Mouse (Mus musculus): ENCODE measurements around the gene Psmb5. TPM values are rescaled to one million over a fixed set of nuclear protein-coding genes. Genes with fewer than 3 reads are reported as not detected.
A peak's percentile ranks its signal among the peaks of the same experiment; 100 is the strongest.

The Psmb5 gene
- polyA plus RNA-seq, 1 experiment from 2014 or later: 420 TPM

DNA sequence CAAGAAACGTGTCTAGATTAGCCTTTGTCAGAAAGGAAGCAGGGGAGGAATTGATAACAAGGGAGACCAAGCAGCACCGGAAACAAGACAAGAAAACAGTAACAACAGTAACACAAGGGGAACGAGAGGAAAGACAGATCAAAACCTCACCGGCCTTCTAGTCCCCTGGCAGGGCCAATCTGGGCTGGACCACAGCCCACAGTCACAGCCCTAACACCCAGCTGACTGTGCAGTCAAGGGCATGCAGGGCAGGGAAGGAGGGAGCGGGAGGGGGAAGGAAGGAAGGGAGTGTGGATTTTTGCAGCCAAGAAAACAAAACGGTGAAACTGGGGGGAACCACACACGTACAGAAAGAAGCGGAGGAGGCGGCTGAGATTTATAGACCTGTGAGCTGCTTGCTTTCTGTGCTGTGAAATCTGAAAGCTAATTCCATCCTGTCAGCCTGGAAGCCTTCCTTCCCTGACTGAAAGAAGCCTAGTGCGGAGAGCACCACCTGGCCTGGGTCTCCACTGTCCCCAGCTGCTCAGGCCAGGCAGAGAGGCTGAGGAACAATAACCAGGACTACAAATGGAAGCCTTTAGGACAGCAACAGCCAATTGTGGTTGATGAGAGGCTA, 25.4 kb downstream of the Psmb5 start:
- Histone ChIP-seq H3K4me3 (ENCODE audit: low read length) (no peak overlapping the region), H3K4me1 (ENCODE audit: control insufficient read depth, insufficient read depth, low read length) (peaks cover 14% of the 10 kb centered on the region), H3K27ac (ENCODE audit: low read depth, low read length) (peak overlapping the region; percentile 90), H3K9ac (ENCODE audit: low read depth, low read length) (peak overlapping the region; percentile 31; the same call in 1 of the 2 replicates), H3K27me3 (ENCODE audit: control insufficient read depth, insufficient read depth, low read length) (no peaks in the 10 kb centered on the region), H3K4me2 (replicated peaks; ENCODE audit: low read depth, low read length) (no peak overlapping the region; the same call in 1 of the 2 replicates), H3K9me3 (ENCODE audit: control insufficient read depth, low read length) (0 out of 2 replicates have a peak, but pooled peaks cover 5% of the 10 kb centered on the region), H3K36me3 (ENCODE audit: control insufficient read depth, insufficient read depth, low read length) (peaks cover 6% of the 10 kb centered on the region; the same call in 1 of the 2 replicates)
- WGBS: 13% methylated on average over 10 of the region's 10 CpGs
- ATAC-seq (ENCODE audit: low FRiP score, low TSS enrichment): peak; percentile 86

DNA sequence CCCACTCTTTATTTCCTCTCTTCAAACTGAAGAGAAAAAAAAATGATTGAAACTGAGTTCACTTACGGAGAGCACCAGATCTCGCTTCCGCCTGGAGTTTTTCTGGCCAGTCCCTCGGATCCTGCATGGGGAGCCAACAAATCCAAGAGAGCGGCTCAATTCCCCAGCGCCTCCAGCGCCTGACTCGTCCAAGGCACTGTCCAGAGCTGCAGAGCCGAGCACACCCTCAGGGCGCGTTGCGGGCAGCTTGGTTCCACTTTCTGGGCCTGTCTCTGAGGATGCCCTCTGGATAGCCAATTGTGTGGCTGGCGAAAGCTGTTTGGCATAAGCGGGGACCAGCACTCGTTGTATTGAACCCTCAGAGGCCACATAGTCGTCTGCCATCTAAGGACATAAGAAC, 26.8 kb downstream of the Psmb5 start:
- Histone ChIP-seq H3K4me2 (replicated peaks; ENCODE audit: low read depth, low read length) (no peak overlapping the region), H3K27ac (ENCODE audit: low read depth, low read length) (no peak overlapping the region), H3K4me3 (ENCODE audit: low read length) (no peak overlapping the region), H3K4me1 (ENCODE audit: control insufficient read depth, insufficient read depth, low read length) (peaks cover 14% of the 10 kb centered on the region), H3K27me3 (ENCODE audit: control insufficient read depth, insufficient read depth, low read length) (no peaks in the 10 kb centered on the region), H3K36me3 (ENCODE audit: control insufficient read depth, insufficient read depth, low read length) (peaks cover 6% of the 10 kb centered on the region; the same call in 1 of the 2 replicates), H3K9me3 (ENCODE audit: control insufficient read depth, low read length) (0 out of 2 replicates have a peak, but pooled peaks cover 5% of the 10 kb centered on the region), H3K9ac (ENCODE audit: low read depth, low read length) (no peak overlapping the region)
- ATAC-seq (ENCODE audit: low FRiP score, low TSS enrichment): no peak
- WGBS: 93% methylated on average over 16 of the region's 16 CpGs

- H3K9ac ChIP-seq (ENCODE audit: low read depth, low read length): no peak overlapping the region
- H3K27me3 ChIP-seq (ENCODE audit: control insufficient read depth, insufficient read depth, low read length): no peaks in the 10 kb centered on the region
- H3K4me1 ChIP-seq (ENCODE audit: control insufficient read depth, insufficient read depth, low read length): 0 out of 2 replicates have a peak, but pooled peaks cover 2% of the 10 kb centered on the region
- no peaks in the 10 kb centered on the region for H3K9me3 ChIP-seq (ENCODE audit: control insufficient read depth, low read length)
- H3K27ac ChIP-seq (ENCODE audit: low read depth, low read length): no peak overlapping the region
- no peak overlapping the region for H3K4me3 ChIP-seq (ENCODE audit: low read length)
- WGBS: 43% methylated on average over 7 of the region's 7 CpGs
- H3K36me3 ChIP-seq (ENCODE audit: control insufficient read depth, insufficient read depth, low read length): peaks cover 3% of the 10 kb centered on the region; the same call in 1 of the 2 replicates
- peak; percentile 56 for ATAC-seq (ENCODE audit: low FRiP score, low TSS enrichment)
- no peak overlapping the region for H3K4me2 ChIP-seq (replicated peaks; ENCODE audit: low read depth, low read length)
Observed at GRCm38 (mm10) chr14:54583681-54584338, 34.0 kb downstream of the Psmb5 start.

- Histone ChIP-seq H3K4me3 (ENCODE audit: low read length) (no peak overlapping the region), H3K9me3 (ENCODE audit: control insufficient read depth, low read length) (no peaks in the 10 kb centered on the region), H3K4me1 (ENCODE audit: control insufficient read depth, insufficient read depth, low read length) (peaks cover 7% of the 10 kb centered on the region; the same call in 1 of the 2 replicates), H3K27me3 (ENCODE audit: control insufficient read depth, insufficient read depth, low read length) (no peaks in the 10 kb centered on the region), H3K9ac (ENCODE audit: low read depth, low read length) (no peak overlapping the region), H3K4me2 (replicated peaks; ENCODE audit: low read depth, low read length) (no peak overlapping the region), H3K36me3 (ENCODE audit: control insufficient read depth, insufficient read depth, low read length) (peaks cover 3% of the 10 kb centered on the region; the same call in 1 of the 2 replicates), H3K27ac (ENCODE audit: low read depth, low read length) (no peak overlapping the region)
- 84% methylated on average over 9 of the region's 9 CpGs for WGBS
- ATAC-seq (ENCODE audit: low FRiP score, low TSS enrichment): no peak
Observed at GRCm38 (mm10) chr14:54582536-54582935, 35.3 kb downstream of the Psmb5 start.

DNA sequence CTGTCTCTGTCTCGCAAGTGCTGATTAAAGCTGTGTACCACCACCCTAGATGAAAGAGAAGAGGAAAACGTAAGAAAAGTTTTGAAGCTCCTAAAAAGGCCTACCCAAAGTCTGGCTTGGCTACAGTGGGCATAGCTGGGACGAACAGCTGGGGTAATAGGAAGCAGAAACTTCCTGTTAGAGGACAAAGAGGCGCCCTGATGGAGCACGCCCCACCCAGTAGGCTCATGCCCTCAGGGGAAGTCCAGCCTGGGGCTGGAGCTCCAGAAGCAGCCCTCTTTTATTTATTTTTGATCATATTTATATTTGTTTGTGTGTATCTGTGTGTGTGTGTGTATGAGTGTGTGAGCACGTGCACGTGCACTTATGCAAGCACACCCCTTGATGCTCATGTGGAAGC, 38.2 kb downstream of the Psmb5 start:
- Histone ChIP-seq H3K27ac (ENCODE audit: low read depth, low read length) (no peak overlapping the region), H3K27me3 (ENCODE audit: control insufficient read depth, insufficient read depth, low read length) (no peaks in the 10 kb centered on the region), H3K4me1 (ENCODE audit: control insufficient read depth, insufficient read depth, low read length) (peaks cover 15% of the 10 kb centered on the region; the same call in 1 of the 2 replicates), H3K4me3 (ENCODE audit: low read length) (no peak overlapping the region), H3K9me3 (ENCODE audit: control insufficient read depth, low read length) (no peaks in the 10 kb centered on the region), H3K4me2 (replicated peaks; ENCODE audit: low read depth, low read length) (no peak overlapping the region), H3K9ac (ENCODE audit: low read depth, low read length) (no peak overlapping the region), H3K36me3 (ENCODE audit: control insufficient read depth, insufficient read depth, low read length) (no peaks in the 10 kb centered on the region; the same call in 1 of the 2 replicates)
- WGBS: 86% methylated on average over 7 of the region's 7 CpGs
- no peak for ATAC-seq (ENCODE audit: low FRiP score, low TSS enrichment)

DNA sequence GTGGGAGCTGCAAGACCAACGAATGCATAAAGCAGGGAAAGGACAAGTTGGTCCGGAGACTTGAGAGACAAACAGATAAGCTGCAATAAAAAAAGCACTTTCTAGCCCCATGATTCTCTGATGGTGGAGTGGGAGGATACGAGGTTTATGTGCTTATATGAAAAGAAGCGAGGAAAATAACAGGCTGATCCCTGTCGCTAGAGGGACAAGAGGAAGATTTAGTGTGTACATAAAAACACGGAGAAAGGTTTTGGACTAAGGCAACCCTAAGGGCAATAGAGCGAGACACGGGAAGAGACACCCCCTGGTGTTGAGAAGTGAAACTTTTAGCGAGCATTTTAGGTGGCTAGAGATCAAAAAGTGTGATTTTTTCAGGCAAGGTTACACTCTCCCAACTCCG, 39.8 kb downstream of the Psmb5 start:
- Histone ChIP-seq H3K4me2 (replicated peaks; ENCODE audit: low read depth, low read length) (peak overlapping the region; percentile 90), H3K4me3 (ENCODE audit: low read length) (peak overlapping the region; percentile 95), H3K27me3 (ENCODE audit: control insufficient read depth, insufficient read depth, low read length) (no peaks in the 10 kb centered on the region), H3K36me3 (ENCODE audit: control insufficient read depth, insufficient read depth, low read length) (peaks cover 5% of the 10 kb centered on the region; the same call in 1 of the 2 replicates), H3K27ac (ENCODE audit: low read depth, low read length) (peak overlapping the region; percentile 97), H3K9ac (ENCODE audit: low read depth, low read length) (peak overlapping the region; percentile 95), H3K9me3 (ENCODE audit: control insufficient read depth, low read length) (no peaks in the 10 kb centered on the region), H3K4me1 (ENCODE audit: control insufficient read depth, insufficient read depth, low read length) (peaks cover 30% of the 10 kb centered on the region)
- under 1% methylated on average over 10 of the region's 10 CpGs for WGBS
- peak; percentile 7; the same call in 1 of the 2 replicates for ATAC-seq (ENCODE audit: low FRiP score, low TSS enrichment)

DNA sequence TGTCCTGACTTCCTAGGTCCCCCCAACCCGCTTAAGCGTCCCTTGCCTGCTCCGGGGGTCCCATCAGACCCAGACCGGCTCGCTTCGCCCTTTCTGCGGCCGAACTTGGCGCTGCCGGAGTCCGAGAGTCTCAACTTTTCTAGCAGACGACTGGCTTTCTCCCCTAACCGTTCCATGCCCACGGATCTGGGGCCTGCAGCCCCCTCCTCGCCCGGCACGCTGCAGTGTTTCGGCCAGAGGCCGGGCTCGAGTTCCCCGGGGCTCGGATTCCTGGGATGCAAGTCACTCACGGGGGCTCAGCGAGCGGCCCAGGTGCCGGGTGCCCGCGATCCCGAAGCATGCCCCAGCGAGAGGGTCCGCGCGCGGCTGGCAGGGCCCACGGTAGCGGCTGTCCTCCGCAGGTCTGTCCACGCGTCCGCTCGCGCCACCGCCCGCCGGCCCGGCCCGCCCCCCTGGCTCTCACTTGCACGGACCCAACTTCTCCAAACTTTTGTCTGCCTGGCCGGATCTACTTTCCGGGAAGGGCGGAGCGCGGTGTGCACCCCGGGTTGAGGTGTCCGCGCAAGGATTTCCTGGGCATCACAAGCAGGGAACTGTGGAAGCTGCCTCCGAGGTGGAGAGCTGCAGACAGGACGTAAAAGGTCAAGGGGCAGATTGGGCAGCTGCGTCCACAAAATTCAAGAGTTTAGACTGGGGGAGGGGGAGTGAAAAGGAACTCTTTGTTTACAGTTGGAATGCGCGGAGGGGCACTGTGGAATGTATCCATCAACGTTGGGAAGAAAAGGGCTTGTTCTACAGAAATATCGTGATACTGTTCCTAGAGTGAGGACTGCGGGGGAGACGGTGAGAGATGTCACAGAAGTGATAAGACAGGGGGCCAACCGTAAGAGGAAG, 40.5 kb downstream of the Psmb5 start, which contains the start of gene Ajuba:
TSS of gene Ajuba (minus strand) at position 470 of the 894 bp plus-strand sequence.
- Histone ChIP-seq H3K27ac (ENCODE audit: low read depth, low read length) (peak within 1 kb of the TSS; percentile 97), H3K9ac (ENCODE audit: low read depth, low read length) (peak within 1 kb of the TSS; percentile 95), H3K4me1 (ENCODE audit: control insufficient read depth, insufficient read depth, low read length) (peaks cover 38% of the 10 kb centered on the region), H3K4me2 (replicated peaks; ENCODE audit: low read depth, low read length) (peak within 1 kb of the TSS; percentile 90), H3K36me3 (ENCODE audit: control insufficient read depth, insufficient read depth, low read length) (peaks cover 6% of the 10 kb centered on the region; the same call in 1 of the 2 replicates), H3K27me3 (ENCODE audit: control insufficient read depth, insufficient read depth, low read length) (no peaks in the 10 kb centered on the region), H3K4me3 (ENCODE audit: low read length) (peak within 1 kb of the TSS; percentile 95), H3K9me3 (ENCODE audit: control insufficient read depth, low read length) (no peaks in the 10 kb centered on the region)
- WGBS: under 1% methylated on average over 62 of the region's 66 CpGs
- peak; percentile 78 for ATAC-seq (ENCODE audit: low FRiP score, low TSS enrichment)

GRCm38 (mm10) chr14:54576241-54577088, 41.4 kb downstream of the Psmb5 start:
- Histone ChIP-seq H3K4me3 (ENCODE audit: low read length) (peak overlapping the region; percentile 95), H3K9ac (ENCODE audit: low read depth, low read length) (peak overlapping the region; percentile 95), H3K27ac (ENCODE audit: low read depth, low read length) (peak overlapping the region; percentile 97), H3K27me3 (ENCODE audit: control insufficient read depth, insufficient read depth, low read length) (no peaks in the 10 kb centered on the region), H3K4me2 (replicated peaks; ENCODE audit: low read depth, low read length) (peak overlapping the region; percentile 90), H3K9me3 (ENCODE audit: control insufficient read depth, low read length) (no peaks in the 10 kb centered on the region), H3K4me1 (ENCODE audit: control insufficient read depth, insufficient read depth, low read length) (peaks cover 42% of the 10 kb centered on the region), H3K36me3 (ENCODE audit: control insufficient read depth, insufficient read depth, low read length) (peaks cover 10% of the 10 kb centered on the region)
- peak; percentile 18; the same call in 1 of the 2 replicates for ATAC-seq (ENCODE audit: low FRiP score, low TSS enrichment)
- under 1% methylated on average over 84 of the region's 84 CpGs for WGBS

All from kidney, embryonic 14.5 days (tissue).